Mouse (Mus musculus) G1E (cell line): ENCODE data around the gene Tmem74b.

Experiments
- CTCF ChIP-seq: IDR thresholded peaks from 2 replicates; pipeline ENCODE4 v1.5.1; 2012; ENCODE audit warnings: low read depth, low read length, inconsistent platforms, mixed read lengths
- GATA1 ChIP-seq: IDR thresholded peaks from 2 replicates; pipeline ENCODE4 v1.6.1; 2012; ENCODE audit warnings: borderline replicate concordance, low read length, inconsistent platforms, mixed read lengths

GRCm38 (mm10) chr2:151740741-151741526 is 39.1 kb downstream of the Tmem74b start:
- TF ChIP-seq CTCF (no peak), GATA1 (no peak)
